In genomic region chr7:109615601-109616000, GRCm38 (mm10) we compare ENCODE assay signal across 8 mouse cellular contexts.
A peak's percentile ranks its signal among the peaks of the same experiment; 100 is the strongest.
DNase-seq lines count a peak whose midpoint lies in the region; ATAC-seq and TF ChIP-seq lines count a peak whose summit lies in the region.

No protein-coding gene starts in this region.

- no peak for DNase-seq in kidney, adult 9 months
- no peak for DNase-seq in embryo, embryonic 10.5 days (ENCODE audit: low spot score)
- DNase-seq in layer of hippocampus, adult 9-11 months: no peak
- no peak for DNase-seq in testis, postnatal 14 days (ENCODE audit: low spot score)

- WGBS in kidney, embryonic 14.5 days: 56% methylated on average over 4 of the region's 4 CpGs
- 28% methylated on average over 4 of the region's 4 CpGs for WGBS in hindbrain, embryonic 16.5 days
- WGBS in midbrain, embryonic 15.5 days: 25% methylated on average over 4 of the region's 4 CpGs

- peak overlapping the region; percentile 36 for H3K4me2 ChIP-seq in kidney, embryonic 14.5 days (replicated peaks; ENCODE audit: low read depth, low read length)
- peak overlapping the region; percentile 75 for H3K4me2 ChIP-seq in hindbrain, embryonic 16.5 days (ENCODE audit: low read length)
- peak overlapping the region; percentile 62 for H3K4me2 ChIP-seq in midbrain, embryonic 15.5 days

- no peaks in the 10 kb centered on the region for H3K36me3 ChIP-seq in kidney, embryonic 14.5 days (ENCODE audit: control insufficient read depth, insufficient read depth, low read length)
- H3K36me3 ChIP-seq in hindbrain, embryonic 16.5 days (ENCODE audit: control insufficient read depth, insufficient read depth, low read length): no peaks in the 10 kb centered on the region
- H3K36me3 ChIP-seq in midbrain, embryonic 15.5 days (replicated peaks): no peaks in the 10 kb centered on the region

- H3K9ac ChIP-seq in kidney, embryonic 14.5 days (ENCODE audit: low read depth, low read length): peak overlapping the region; percentile 37; the same call in 1 of the 2 replicates
- peak overlapping the region; percentile 12 for H3K9ac ChIP-seq in hindbrain, embryonic 16.5 days (ENCODE audit: low read depth, low read length)
- no peak overlapping the region for H3K9ac ChIP-seq in midbrain, embryonic 15.5 days

- H3K27ac ChIP-seq in kidney, embryonic 14.5 days (ENCODE audit: low read depth, low read length): peak overlapping the region; percentile 93; the same call in 1 of the 2 replicates
- peak overlapping the region; percentile 75 for H3K27ac ChIP-seq in embryonic fibroblast, embryonic 13.5 days (ENCODE audit: insufficient read depth, low read length)
- H3K27ac ChIP-seq in hindbrain, embryonic 16.5 days (ENCODE audit: low read depth, low read length): peak overlapping the region; percentile 85
- H3K27ac ChIP-seq in midbrain, embryonic 15.5 days: peak overlapping the region; percentile 79

- no peaks in the 10 kb centered on the region for H3K9me3 ChIP-seq in kidney, embryonic 14.5 days (ENCODE audit: control insufficient read depth, low read length)
- H3K9me3 ChIP-seq in hindbrain, embryonic 16.5 days (ENCODE audit: control insufficient read depth, low read length): no peaks in the 10 kb centered on the region
- no peaks in the 10 kb centered on the region for H3K9me3 ChIP-seq in midbrain, embryonic 15.5 days

- no peaks in the 10 kb centered on the region for H3K27me3 ChIP-seq in kidney, embryonic 14.5 days (ENCODE audit: control insufficient read depth, insufficient read depth, low read length)
- no peaks in the 10 kb centered on the region for H3K27me3 ChIP-seq in hindbrain, embryonic 16.5 days (replicated peaks; ENCODE audit: control insufficient read depth, insufficient read depth, low read length)
- no peaks in the 10 kb centered on the region for H3K27me3 ChIP-seq in midbrain, embryonic 15.5 days (replicated peaks)

- ATAC-seq in kidney, embryonic 14.5 days (ENCODE audit: low FRiP score, low TSS enrichment): no peak
- ATAC-seq in hindbrain, embryonic 16.5 days: no peak
- no peak for ATAC-seq in midbrain, embryonic 15.5 days (replicated peaks)

- TF ChIP-seq CTCF in embryonic fibroblast, embryonic 13.5 days (IDR thresholded peaks at IDR 0.05; ENCODE audit: borderline replicate concordance, insufficient read depth, low read length): no peak

- H3K4me3 ChIP-seq in kidney, embryonic 14.5 days (ENCODE audit: low read length): peak overlapping the region; percentile 22
- peak overlapping the region; percentile 34 for H3K4me3 ChIP-seq in embryonic fibroblast, embryonic 13.5 days (ENCODE audit: insufficient read depth, low read length)
- H3K4me3 ChIP-seq in hindbrain, embryonic 16.5 days (ENCODE audit: low read length): peak overlapping the region; percentile 47
- H3K4me3 ChIP-seq in midbrain, embryonic 15.5 days: peak overlapping the region; percentile 36; the same call in 1 of the 2 replicates

- peaks cover 32% of the 10 kb centered on the region for H3K4me1 ChIP-seq in kidney, embryonic 14.5 days (ENCODE audit: control insufficient read depth, insufficient read depth, low read length)
- H3K4me1 ChIP-seq in embryonic fibroblast, embryonic 13.5 days (ENCODE audit: control insufficient read depth, insufficient read depth, low read length): peaks cover 17% of the 10 kb centered on the region
- peaks cover 29% of the 10 kb centered on the region for H3K4me1 ChIP-seq in hindbrain, embryonic 16.5 days (ENCODE audit: control insufficient read depth, insufficient read depth, low read depth, low read length)
- peaks cover 40% of the 10 kb centered on the region for H3K4me1 ChIP-seq in midbrain, embryonic 15.5 days

- no peak for TF ChIP-seq POLR2A in embryonic fibroblast, embryonic 13.5 days (IDR thresholded peaks at IDR 0.05; ENCODE audit: low read depth, low read length)
